Mouse (Mus musculus) embryonic facial prominence, embryonic 12.5 days (tissue): ENCODE results near the gene Ear1. TPM values are rescaled to one million over a fixed set of nuclear protein-coding genes. Genes with fewer than 3 reads are reported as not detected.
"Not testable (repeated sequence)": the region's sequence is repeated elsewhere in the genome, so short reads cannot be mapped to it uniquely, and the experiment has no call there.

Source experiments
- ATAC-seq: fragments of 200-750 bp; cut with Nextera tagmentation; 2 replicates; pipeline ENCODE4 v1.8.0; 2017; ENCODE audit not compliant: insufficient number of reproducible peaks, insufficient read depth, low FRiP score, low TSS enrichment
- H3K27ac ChIP-seq: fragments of 300-500 bp; sonication (generic); 2 replicates; pipeline ENCODE4 v1.5.1; 2016; ENCODE audit warnings: mild to moderate bottlenecking
- H3K27me3 ChIP-seq: fragments of 300-500 bp; sonication (generic); 2 replicates; pipeline ENCODE4 v1.6.1; 2016; ENCODE audit warnings: mild to moderate bottlenecking, moderate library complexity
- H3K36me3 ChIP-seq: fragments of 300-500 bp; sonication (generic); 2 replicates; pipeline ENCODE4 v1.6.1; 2016; ENCODE audit warnings: mild to moderate bottlenecking
- H3K4me1 ChIP-seq: fragments of 300-500 bp; sonication (generic); 2 replicates; pipeline ENCODE4 v1.6.1; 2016
- H3K4me2 ChIP-seq: fragments of 300-500 bp; sonication (generic); replicated peaks from 2 replicates; pipeline ENCODE4 v1.6.1; 2016; ENCODE audit warnings: mild to moderate bottlenecking, moderate library complexity
- H3K4me3 ChIP-seq: fragments of 300-500 bp; sonication (generic); 2 replicates; pipeline ENCODE4 v1.5.1; 2016; ENCODE audit warnings: mild to moderate bottlenecking
- H3K9ac ChIP-seq: fragments of 300-500 bp; sonication (generic); 2 replicates; pipeline ENCODE4 v1.6.1; 2016; ENCODE audit warnings: mild to moderate bottlenecking, moderate library complexity
- H3K9me3 ChIP-seq: fragments of 300-500 bp; sonication (generic); 2 replicates; pipeline ENCODE4 v1.6.1; 2016; ENCODE audit warnings: mild to moderate bottlenecking, moderate library complexity
- WGBS: fragments of 180-500 bp; shearing (Covaris S2); methylation state at CpG from one replicate; pipeline ENCODE4 v1.1.7; 2016; 5-methylcytosine and 5-hydroxymethylcytosine counted together
- polyA plus RNA-seq: library from polyadenylated mRNA; unstranded; fragments of >200 nt; fragmentation: Nextera tagmentation; extraction: Ambion mirVana; gene quantifications from 2 replicates; pipeline ENCODE4 v1.2.1, GENCODE M21; 2016

Gene Ear1
- polyA plus RNA-seq, 1 experiment from 2014 or later = not detected

- not testable (repeated sequence) for H3K9me3 ChIP-seq, ATAC-seq, H3K36me3 ChIP-seq, H3K4me3 ChIP-seq, H3K4me1 ChIP-seq, H3K27ac ChIP-seq, H3K27me3 ChIP-seq, H3K4me2 ChIP-seq, H3K9ac ChIP-seq
- 68% methylated on average over 5 of the region's 5 CpGs for whole genome bisulfite sequencing
Observed at GRCm38 (mm10) chr14:43793811-43794210, 81.5 kb downstream of the Ear1 start.

- not testable (repeated sequence) for ATAC-seq, H3K36me3 ChIP-seq, H3K9ac ChIP-seq, H3K27ac ChIP-seq, H3K9me3 ChIP-seq, H3K4me3 ChIP-seq, H3K27me3 ChIP-seq, H3K4me2 ChIP-seq, H3K4me1 ChIP-seq
- WGBS = 93% methylated on average over 3 of the region's 3 CpGs
Observed at GRCm38 (mm10) chr14:43784645-43785044, 90.7 kb downstream of the Ear1 start, which contains the start of gene Gm8180. TSS of gene Gm8180 (minus strand) at chr14:43784745.

Other genes with a start within 250 kb of the Ear1 start
- gene Gm8165, start 198.3 kb downstream of the Ear1 start, polyA plus RNA-seq = not detected in 2 replicates
- gene Gm7324, start 177.7 kb downstream of the Ear1 start, polyA plus RNA-seq = 2.0 and 2.4 TPM in 2 replicates
- not detected in 2 replicates for gene Gm16506, start 148.0 kb downstream of the Ear1 start, polyA plus RNA-seq
- not detected in 2 replicates for gene Gm6526, start 127.7 kb downstream of the Ear1 start, polyA plus RNA-seq
- gene Gm8180, start 90.8 kb downstream of the Ear1 start, polyA plus RNA-seq = not detected in 2 replicates
- gene Ear10, start 48.0 kb upstream of the Ear1 start, polyA plus RNA-seq = not detected in 2 replicates
- 9.3 and 13.9 TPM in 2 replicates for gene Gm8113, start 49.9 kb upstream of the Ear1 start, polyA plus RNA-seq
- not detected in 2 replicates for gene Ang5, start 81.6 kb upstream of the Ear1 start, polyA plus RNA-seq
- gene Ang6, start 126.8 kb upstream of the Ear1 start, polyA plus RNA-seq = not detected in 2 replicates
- gene Ear2, start 227.1 kb upstream of the Ear1 start, polyA plus RNA-seq = not detected in 2 replicates
- not detected in 2 replicates for gene Gm3327, start 248.3 kb upstream of the Ear1 start, polyA plus RNA-seq